Mouse (Mus musculus): ENCODE data around the gene Adgrl1. TPM values are rescaled to one million over a fixed set of nuclear protein-coding genes. Genes with fewer than 3 reads are reported as not detected.

The Adgrl1 gene
- total and polyA plus RNA-seq, 3 experiments: 21.7 to 35.3 TPM; not detected in 1

DNA sequence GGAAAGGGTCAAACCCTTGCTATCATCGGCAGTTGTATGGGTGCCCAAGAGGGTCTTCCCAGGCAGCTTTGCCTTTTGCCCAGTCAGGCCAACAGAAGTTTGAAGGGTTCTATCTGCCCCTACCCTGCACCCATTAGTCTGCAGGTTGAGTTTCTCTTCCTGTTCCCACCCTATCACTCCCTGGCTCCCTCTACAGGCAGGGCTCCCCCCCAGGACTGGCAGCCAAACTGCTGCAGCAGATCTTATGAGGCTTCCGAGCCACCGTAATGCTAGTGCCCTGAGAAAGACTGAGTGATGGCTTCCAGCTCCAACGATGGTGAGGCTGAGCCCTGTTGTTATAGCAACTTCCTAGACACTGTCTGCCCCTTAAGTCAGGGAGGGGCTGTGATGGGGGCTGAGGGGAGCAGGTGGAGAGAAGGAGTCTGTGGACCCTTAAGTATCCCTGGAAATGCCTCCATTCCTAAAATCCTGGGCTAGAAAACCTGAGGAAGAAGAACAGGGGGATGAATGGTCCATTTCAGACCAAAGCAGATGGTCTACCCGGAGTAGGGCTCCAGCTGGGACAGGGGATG lies 77.0 kb downstream of the Adgrl1 start:
- DNase-seq (ENCODE audit: low read depth, low spot score): no peak
- H3K27ac ChIP-seq (ENCODE audit: control insufficient read depth, low read depth, low read length): no peak overlapping the region
- peaks cover 8% of the 10 kb centered on the region for H3K79me2 ChIP-seq (ENCODE audit: control insufficient read depth, insufficient read depth, low read length, poor library complexity)
- no peak overlapping the region for H3K9ac ChIP-seq (ENCODE audit: control insufficient read depth, low read depth, low read length, poor library complexity, severe bottlenecking)
- H3K27me3 ChIP-seq (ENCODE audit: control insufficient read depth in 1 of 2, insufficient read depth in 2 of 2, low read length in 2 of 2): no peaks in the 10 kb centered on the region
- TF ChIP-seq CTCF (IDR thresholded peaks at IDR 0.05 in 2 of 3, conservative IDR thresholded peaks at IDR 0.05 in 1 of 3; ENCODE audit: control insufficient read depth in 1 of 3, insufficient read depth in 1 of 3, low read depth in 2 of 3, low read length in 3 of 3, poor library complexity in 1 of 3, severe bottlenecking in 1 of 3) (0 out of 6 replicates have a peak, but pooled peaks have one; percentile 7 to 14 (median 8)), JUND (IDR thresholded peaks at IDR 0.05; ENCODE audit: low read depth, low read length) (no peak), CHD2 (IDR thresholded peaks at IDR 0.05; ENCODE audit: low read length) (no peak)
- no peak overlapping the region for H3K4me3 ChIP-seq (ENCODE audit: control insufficient read depth in 1 of 2, insufficient read depth in 1 of 2, low read depth in 2 of 2, low read length in 2 of 2)
- H3K9me3 ChIP-seq (replicated peaks; ENCODE audit: insufficient read depth, low read length): no peaks in the 10 kb centered on the region
- peaks cover 0 to 3% of the 10 kb centered on the region in 2 experiments; a peak in 2 of 4 replicates for H3K36me3 ChIP-seq (ENCODE audit: control insufficient read depth in 1 of 2, insufficient read depth in 2 of 2, low read length in 2 of 2)
- peaks cover 4 to 9% of the 10 kb centered on the region in 2 experiments; a peak in 2 of 4 replicates for H3K4me1 ChIP-seq (ENCODE audit: control insufficient read depth in 1 of 2, insufficient read depth in 2 of 2, low read length in 2 of 2)

DNA sequence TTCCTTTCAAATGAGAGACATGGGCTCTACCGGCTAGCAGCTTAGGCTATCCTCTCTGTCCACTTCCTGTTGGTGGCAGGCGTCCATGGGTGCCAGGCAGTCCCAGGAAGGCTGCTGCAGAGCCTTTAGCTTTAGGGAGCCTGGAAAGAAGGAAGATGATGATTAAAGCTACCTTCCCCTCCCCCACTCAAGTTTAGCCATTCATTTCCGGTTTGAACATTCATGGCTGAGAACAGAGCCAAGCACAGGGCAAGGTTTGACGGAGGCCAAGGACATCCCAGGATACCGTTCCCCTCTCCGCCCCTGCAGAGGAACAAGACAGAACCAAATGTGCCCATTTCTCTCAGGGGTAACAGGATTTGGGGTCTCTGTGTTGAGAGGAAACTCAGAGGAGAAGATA lies 77.7 kb downstream of the Adgrl1 start:
- no peak overlapping the region for H3K9ac ChIP-seq (ENCODE audit: control insufficient read depth, low read depth, low read length, poor library complexity, severe bottlenecking)
- DNase-seq (ENCODE audit: low read depth, low spot score): no peak
- H3K36me3 ChIP-seq (ENCODE audit: control insufficient read depth in 1 of 2, insufficient read depth in 2 of 2, low read length in 2 of 2): peaks cover 0 to 6% of the 10 kb centered on the region in 2 experiments; a peak in 2 of 4 replicates
- no peaks in the 10 kb centered on the region for H3K27me3 ChIP-seq (ENCODE audit: control insufficient read depth in 1 of 2, insufficient read depth in 2 of 2, low read length in 2 of 2)
- H3K4me1 ChIP-seq (ENCODE audit: control insufficient read depth in 1 of 2, insufficient read depth in 2 of 2, low read length in 2 of 2): peaks cover 8 to 14% of the 10 kb centered on the region in 2 experiments
- H3K79me2 ChIP-seq (ENCODE audit: control insufficient read depth, insufficient read depth, low read length, poor library complexity): peaks cover 8% of the 10 kb centered on the region
- H3K9me3 ChIP-seq (replicated peaks; ENCODE audit: insufficient read depth, low read length): no peaks in the 10 kb centered on the region
- H3K27ac ChIP-seq (ENCODE audit: control insufficient read depth, low read depth, low read length): no peak overlapping the region
- no peak for TF ChIP-seq MAFK (IDR thresholded peaks at IDR 0.05; ENCODE audit: borderline replicate concordance, low read depth, low read length)
- no peak for TF ChIP-seq NRF1 (IDR thresholded peaks at IDR 0.05; ENCODE audit: insufficient read depth, low read depth, low read length, poor library complexity, severe bottlenecking)
- no peak for TF ChIP-seq GABPA (IDR thresholded peaks at IDR 0.05; ENCODE audit: low read depth, low read length)
- TF ChIP-seq CTCF (IDR thresholded peaks at IDR 0.05 in 2 of 3, conservative IDR thresholded peaks at IDR 0.05 in 1 of 3; ENCODE audit: control insufficient read depth in 1 of 3, insufficient read depth in 1 of 3, low read depth in 2 of 3, low read length in 3 of 3, poor library complexity in 1 of 3, severe bottlenecking in 1 of 3): no peak
- TF ChIP-seq ZC3H11A (IDR thresholded peaks at IDR 0.05; ENCODE audit: low read depth, low read length): no peak
- no peak for TF ChIP-seq JUND (IDR thresholded peaks at IDR 0.05; ENCODE audit: low read depth, low read length)
- no peak for TF ChIP-seq POLR2AphosphoS2 (IDR thresholded peaks at IDR 0.05; ENCODE audit: low read length)
- TF ChIP-seq SMC3 (IDR thresholded peaks at IDR 0.05; ENCODE audit: low read depth, low read length): no peak
- H3K4me3 ChIP-seq (ENCODE audit: control insufficient read depth in 1 of 2, insufficient read depth in 1 of 2, low read depth in 2 of 2, low read length in 2 of 2): no peak overlapping the region

DNA sequence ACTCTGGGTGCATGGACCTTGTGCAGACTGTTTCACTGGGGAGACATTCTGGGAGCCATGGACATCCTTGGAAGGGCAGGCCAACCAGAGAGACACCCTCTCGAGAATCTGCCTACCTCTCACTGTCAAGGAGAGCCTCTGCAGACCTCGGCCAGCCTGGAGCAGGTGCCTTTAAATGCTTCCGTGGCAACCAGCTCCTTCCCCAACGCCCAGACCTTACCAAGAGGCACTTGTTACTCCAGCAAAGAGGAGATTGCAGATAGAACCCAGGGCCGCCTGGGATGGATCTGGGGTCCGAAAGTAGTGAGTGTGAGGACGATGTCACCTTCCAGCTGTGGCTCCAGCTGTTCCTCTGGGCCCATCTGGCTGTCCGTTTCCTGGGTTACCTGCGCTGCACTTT lies 78.3 kb downstream of the Adgrl1 start:
- Histone ChIP-seq H3K27ac (ENCODE audit: control insufficient read depth, low read depth, low read length) (no peak overlapping the region), H3K27me3 (ENCODE audit: control insufficient read depth in 1 of 2, insufficient read depth in 2 of 2, low read length in 2 of 2) (no peaks in the 10 kb centered on the region), H3K79me2 (ENCODE audit: control insufficient read depth, insufficient read depth, low read length, poor library complexity) (peaks cover 5% of the 10 kb centered on the region), H3K9me3 (replicated peaks; ENCODE audit: insufficient read depth, low read length) (no peaks in the 10 kb centered on the region), H3K4me1 (ENCODE audit: control insufficient read depth in 1 of 2, insufficient read depth in 2 of 2, low read length in 2 of 2) (peaks cover 8 to 15% of the 10 kb centered on the region in 2 experiments), H3K4me3 (ENCODE audit: control insufficient read depth in 1 of 2, insufficient read depth in 1 of 2, low read depth in 2 of 2, low read length in 2 of 2) (no peak overlapping the region), H3K36me3 (ENCODE audit: control insufficient read depth in 1 of 2, insufficient read depth in 2 of 2, low read length in 2 of 2) (peaks cover 0 to 6% of the 10 kb centered on the region in 2 experiments; a peak in 2 of 4 replicates), H3K9ac (ENCODE audit: control insufficient read depth, low read depth, low read length, poor library complexity, severe bottlenecking) (no peak overlapping the region)
- no peak for TF ChIP-seq HCFC1 (IDR thresholded peaks at IDR 0.05; ENCODE audit: low read depth, low read length)
- no peak for DNase-seq (ENCODE audit: low read depth, low spot score)

All from MEL (cell line).